8 mouse cellular contexts compared by ENCODE assay signal in the genomic region with DNA sequence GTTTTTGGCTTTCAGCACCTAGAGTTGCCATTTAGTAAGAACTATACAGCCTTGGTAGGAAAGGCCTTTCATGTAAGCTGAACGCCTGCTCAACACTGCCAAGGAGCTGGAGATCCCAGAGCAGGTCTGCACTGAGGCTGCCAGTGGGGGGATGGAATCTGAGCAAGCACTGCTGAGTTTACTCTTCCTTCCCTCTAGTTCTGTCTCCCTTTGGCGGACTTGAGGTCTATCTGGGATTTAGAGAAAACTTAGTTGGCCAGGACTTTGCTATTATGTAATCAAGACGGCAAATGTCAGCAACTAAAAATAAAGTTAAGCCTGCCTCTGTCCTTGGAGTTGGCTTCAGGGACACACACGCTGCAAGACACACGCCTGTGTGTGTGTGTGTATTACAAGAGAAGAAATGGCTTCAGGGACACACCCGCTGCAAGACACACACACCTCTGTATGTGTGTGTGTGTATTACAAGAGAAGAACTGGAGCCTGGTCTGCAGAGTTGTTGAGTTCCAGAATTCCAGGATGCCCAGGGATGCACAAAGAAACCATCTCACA. TPM values are rescaled to one million over a fixed set of nuclear protein-coding genes. Genes with fewer than 3 reads are reported as not detected.
DNase-seq lines count a peak whose midpoint lies in the region; ATAC-seq and TF ChIP-seq lines count a peak whose summit lies in the region.

No protein-coding gene starts in this region.

- peaks cover 4% of the 10 kb centered on the region; the same call in 1 of the 2 replicates for H3K79me2 ChIP-seq in liver, adult 2 months (ENCODE audit: control insufficient read depth, insufficient read depth, low read length)

- peak overlapping the region; percentile 3; the same call in 1 of the 2 replicates for H3K9ac ChIP-seq in liver, adult 2 months (ENCODE audit: low read depth, low read length)
- H3K9ac ChIP-seq in embryonic facial prominence, embryonic 13.5 days: no peak overlapping the region
- H3K9ac ChIP-seq in intestine, embryonic 15.5 days: no peak overlapping the region
- peak overlapping the region; percentile 15; the same call in 1 of the 2 replicates for H3K9ac ChIP-seq in neural tube, embryonic 15.5 days (replicated peaks)
- H3K9ac ChIP-seq in hindbrain, embryonic 11.5 days (ENCODE audit: low read depth, low read length): no peak overlapping the region

- no peak overlapping the region for H3K4me3 ChIP-seq in liver, adult 2 months (ENCODE audit: insufficient read depth, low read depth, low read length)
- no peak overlapping the region for H3K4me3 ChIP-seq in embryonic facial prominence, embryonic 13.5 days
- H3K4me3 ChIP-seq in intestine, embryonic 15.5 days (replicated peaks): no peak overlapping the region
- H3K4me3 ChIP-seq in neural tube, embryonic 15.5 days (replicated peaks): no peak overlapping the region
- H3K4me3 ChIP-seq in hindbrain, embryonic 11.5 days (ENCODE audit: low read depth, low read length): no peak overlapping the region

- H3K4me1 ChIP-seq in liver, adult 2 months (ENCODE audit: control insufficient read depth, insufficient read depth, low read length): peaks cover 14% of the 10 kb centered on the region; the same call in 1 of the 2 replicates
- H3K4me1 ChIP-seq in embryonic facial prominence, embryonic 13.5 days: peaks cover 35% of the 10 kb centered on the region
- peaks cover 16% of the 10 kb centered on the region for H3K4me1 ChIP-seq in intestine, embryonic 15.5 days (replicated peaks)
- peaks cover 33% of the 10 kb centered on the region for H3K4me1 ChIP-seq in neural tube, embryonic 15.5 days
- no peaks in the 10 kb centered on the region; the same call in 1 of the 2 replicates for H3K4me1 ChIP-seq in hindbrain, embryonic 11.5 days (replicated peaks; ENCODE audit: control insufficient read depth, insufficient read depth, low read length)

- H3K4me2 ChIP-seq in embryonic facial prominence, embryonic 13.5 days: peak overlapping the region; percentile 89; the same call in 1 of the 2 replicates
- peak overlapping the region; percentile 78 for H3K4me2 ChIP-seq in intestine, embryonic 15.5 days (replicated peaks)
- no peak overlapping the region for H3K4me2 ChIP-seq in neural tube, embryonic 15.5 days
- no peak overlapping the region for H3K4me2 ChIP-seq in hindbrain, embryonic 11.5 days (replicated peaks; ENCODE audit: low read depth, low read length)

- H3K9me3 ChIP-seq in embryonic facial prominence, embryonic 13.5 days: no peaks in the 10 kb centered on the region
- no peaks in the 10 kb centered on the region for H3K9me3 ChIP-seq in intestine, embryonic 15.5 days
- H3K9me3 ChIP-seq in neural tube, embryonic 15.5 days (replicated peaks): no peaks in the 10 kb centered on the region
- H3K9me3 ChIP-seq in hindbrain, embryonic 11.5 days (ENCODE audit: control insufficient read depth, low read length): no peaks in the 10 kb centered on the region

- H3K27ac ChIP-seq in liver, adult 2 months (replicated peaks; ENCODE audit: insufficient read depth, low read depth, low read length): peak overlapping the region; percentile 1; the same call in 1 of the 2 replicates
- H3K27ac ChIP-seq in embryonic facial prominence, embryonic 13.5 days: no peak overlapping the region
- no peak overlapping the region for H3K27ac ChIP-seq in intestine, embryonic 15.5 days
- H3K27ac ChIP-seq in neural tube, embryonic 15.5 days (replicated peaks): no peak overlapping the region
- H3K27ac ChIP-seq in hindbrain, embryonic 11.5 days (ENCODE audit: low read depth, low read length): no peak overlapping the region

- TF ChIP-seq POLR2A in liver, adult 2 months (IDR thresholded peaks at IDR 0.05; ENCODE audit: extremely low read depth, insufficient read depth, low read length): no peak

- no peak for TF ChIP-seq CTCF in liver, adult 2 months (IDR thresholded peaks at IDR 0.05; ENCODE audit: low read depth, low read length)

- no peaks in the 10 kb centered on the region for H3K27me3 ChIP-seq in liver, adult 2 months (ENCODE audit: control insufficient read depth, insufficient read depth, low read length)
- no peaks in the 10 kb centered on the region for H3K27me3 ChIP-seq in embryonic facial prominence, embryonic 13.5 days
- no peaks in the 10 kb centered on the region for H3K27me3 ChIP-seq in intestine, embryonic 15.5 days (replicated peaks)
- no peaks in the 10 kb centered on the region for H3K27me3 ChIP-seq in neural tube, embryonic 15.5 days (replicated peaks)
- no peaks in the 10 kb centered on the region for H3K27me3 ChIP-seq in hindbrain, embryonic 11.5 days (ENCODE audit: control insufficient read depth, insufficient read depth, low read length)

- WGBS in liver, adult 2 months: 21% methylated on average over 6 of the region's 6 CpGs
- WGBS in embryonic facial prominence, embryonic 13.5 days: 76% methylated on average over 6 of the region's 6 CpGs
- WGBS in intestine, embryonic 15.5 days: 83% methylated on average over 6 of the region's 6 CpGs
- 87% methylated on average over 6 of the region's 6 CpGs for WGBS in neural tube, embryonic 15.5 days
- WGBS in hindbrain, embryonic 11.5 days: 91% methylated on average over 6 of the region's 6 CpGs

- H3K36me3 ChIP-seq in liver, adult 2 months (ENCODE audit: control insufficient read depth, insufficient read depth, low read length): peaks cover 35% of the 10 kb centered on the region
- H3K36me3 ChIP-seq in embryonic facial prominence, embryonic 13.5 days: peaks cover 52% of the 10 kb centered on the region
- peaks cover 46% of the 10 kb centered on the region for H3K36me3 ChIP-seq in intestine, embryonic 15.5 days
- peaks cover 43% of the 10 kb centered on the region for H3K36me3 ChIP-seq in neural tube, embryonic 15.5 days
- peaks cover 9% of the 10 kb centered on the region for H3K36me3 ChIP-seq in hindbrain, embryonic 11.5 days (ENCODE audit: control insufficient read depth, insufficient read depth, low read length)

- DNase-seq in liver, adult 2 months (ENCODE audit: extremely low read depth, low read depth, low spot score): peak; percentile 64
- no peak for DNase-seq in liver
- no peak for DNase-seq in cerebellum, adult 8-10 months
- DNase-seq in urinary bladder, postnatal 10 days (ENCODE audit: low spot score): no peak
- DNase-seq in hindbrain, embryonic 11.5 days (ENCODE audit: low spot score): no peak

- no peak for ATAC-seq in embryonic facial prominence, embryonic 13.5 days (ENCODE audit: insufficient number of reproducible peaks, insufficient read depth, low FRiP score, low TSS enrichment, low read depth)
- ATAC-seq in intestine, embryonic 15.5 days: no peak
- ATAC-seq in neural tube, embryonic 15.5 days (ENCODE audit: low FRiP score): no peak
- no peak for ATAC-seq in hindbrain, embryonic 11.5 days (ENCODE audit: low FRiP score)

RNA-seq across cellular contexts. Expression of a gene that starts 4.2 kb away (rescaled TPM):
- 1.0 and 2.6 TPM in 2 replicates for total RNA-seq in liver, adult 2 months (2014; rRNA removed)
- polyA plus RNA-seq in liver, adult 2 months (2012; rRNA removed): 14.4 and 19.2 TPM in 2 replicates
- polyA plus RNA-seq in embryonic facial prominence, embryonic 13.5 days (2015; fragmentation: Nextera tagmentation; extraction: Ambion mirVana): 14.9 and 19.2 TPM in 2 replicates
- 13.1 and 15.7 TPM in 2 replicates for polyA plus RNA-seq in intestine, embryonic 15.5 days (2015; fragmentation: Nextera tagmentation; extraction: Ambion mirVana)
- polyA plus RNA-seq in neural tube, embryonic 15.5 days (2015; fragmentation: Nextera tagmentation; extraction: Ambion mirVana): 16.4 and 18.3 TPM in 2 replicates
- polyA plus RNA-seq in hindbrain, embryonic 11.5 days (2014; fragmentation: Nextera tagmentation; extraction: Ambion mirVana): 14.2 and 17.5 TPM in 2 replicates

RNA-seq across cellular contexts. Expression of a gene that starts 18.5 kb away (rescaled TPM):
- 59.6 and 67.3 TPM in 2 replicates for total RNA-seq in liver, adult 2 months (2014; rRNA removed)
- polyA plus RNA-seq in liver, adult 2 months (2012; rRNA removed): 65.6 and 70.7 TPM in 2 replicates
- polyA plus RNA-seq in embryonic facial prominence, embryonic 13.5 days (2015; fragmentation: Nextera tagmentation; extraction: Ambion mirVana): 113 and 128 TPM in 2 replicates
- 113 and 129 TPM in 2 replicates for polyA plus RNA-seq in intestine, embryonic 15.5 days (2015; fragmentation: Nextera tagmentation; extraction: Ambion mirVana)
- 108 and 115 TPM in 2 replicates for polyA plus RNA-seq in neural tube, embryonic 15.5 days (2015; fragmentation: Nextera tagmentation; extraction: Ambion mirVana)
- polyA plus RNA-seq in hindbrain, embryonic 11.5 days (2014; fragmentation: Nextera tagmentation; extraction: Ambion mirVana): 173 and 179 TPM in 2 replicates

RNA-seq across cellular contexts. Expression of a gene that starts 26.9 kb away (rescaled TPM):
- 71.3 and 78.5 TPM in 2 replicates for total RNA-seq in liver, adult 2 months (2014; rRNA removed)
- 122 and 132 TPM in 2 replicates for polyA plus RNA-seq in liver, adult 2 months (2012; rRNA removed)
- polyA plus RNA-seq in embryonic facial prominence, embryonic 13.5 days (2015; fragmentation: Nextera tagmentation; extraction: Ambion mirVana): 187 and 199 TPM in 2 replicates
- 150 and 154 TPM in 2 replicates for polyA plus RNA-seq in intestine, embryonic 15.5 days (2015; fragmentation: Nextera tagmentation; extraction: Ambion mirVana)
- polyA plus RNA-seq in neural tube, embryonic 15.5 days (2015; fragmentation: Nextera tagmentation; extraction: Ambion mirVana): 304 and 335 TPM in 2 replicates
- polyA plus RNA-seq in hindbrain, embryonic 11.5 days (2014; fragmentation: Nextera tagmentation; extraction: Ambion mirVana): 210 and 214 TPM in 2 replicates

RNA-seq across cellular contexts. Expression of a gene that starts 28.7 kb away (rescaled TPM):
- 1.5 and 2.0 TPM in 2 replicates for total RNA-seq in liver, adult 2 months (2014; rRNA removed)
- 1.8 and 2.1 TPM in 2 replicates for polyA plus RNA-seq in liver, adult 2 months (2012; rRNA removed)
- polyA plus RNA-seq in embryonic facial prominence, embryonic 13.5 days (2015; fragmentation: Nextera tagmentation; extraction: Ambion mirVana): 3.1 and 3.4 TPM in 2 replicates
- 6.1 and 6.7 TPM in 2 replicates for polyA plus RNA-seq in intestine, embryonic 15.5 days (2015; fragmentation: Nextera tagmentation; extraction: Ambion mirVana)
- 0.88 and 13.1 TPM in 2 replicates for polyA plus RNA-seq in neural tube, embryonic 15.5 days (2015; fragmentation: Nextera tagmentation; extraction: Ambion mirVana)
- polyA plus RNA-seq in hindbrain, embryonic 11.5 days (2014; fragmentation: Nextera tagmentation; extraction: Ambion mirVana): 1.1 and 2.2 TPM in 2 replicates

RNA-seq across cellular contexts. Expression of a gene that starts 29.9 kb away (rescaled TPM):
- total RNA-seq in liver, adult 2 months (2014; rRNA removed): 0.55 and 0.74 TPM in 2 replicates
- 5.0 and 10.7 TPM in 2 replicates for polyA plus RNA-seq in liver, adult 2 months (2012; rRNA removed)
- polyA plus RNA-seq in embryonic facial prominence, embryonic 13.5 days (2015; fragmentation: Nextera tagmentation; extraction: Ambion mirVana): 6.7 and 8.1 TPM in 2 replicates
- 5.9 and 6.4 TPM in 2 replicates for polyA plus RNA-seq in intestine, embryonic 15.5 days (2015; fragmentation: Nextera tagmentation; extraction: Ambion mirVana)
- polyA plus RNA-seq in neural tube, embryonic 15.5 days (2015; fragmentation: Nextera tagmentation; extraction: Ambion mirVana): 97.3 and 113 TPM in 2 replicates
- 41.4 and 42.2 TPM in 2 replicates for polyA plus RNA-seq in hindbrain, embryonic 11.5 days (2014; fragmentation: Nextera tagmentation; extraction: Ambion mirVana)

Comparison
In these comparisons a context has a peak if more than half of its experiments do, and no peak if none do; other contexts are left out.
1. H3K9ac ChIP-seq: peak in liver, adult 2 months (single experiment) and neural tube, embryonic 15.5 days (single experiment); none in embryonic facial prominence, embryonic 13.5 days (single experiment), intestine, embryonic 15.5 days (single experiment) and hindbrain, embryonic 11.5 days (single experiment).
2. H3K4me2 ChIP-seq: peak in embryonic facial prominence, embryonic 13.5 days (single experiment) and intestine, embryonic 15.5 days (single experiment); none in neural tube, embryonic 15.5 days (single experiment) and hindbrain, embryonic 11.5 days (single experiment).